Mouse (Mus musculus) urinary bladder, postnatal 36 days (tissue): Measurements from ENCODE around the gene Mfsd4a.

Source experiments
- DNase-seq, 2 experiments: peaks; one replicate each; pipeline ENCODE4 v3.0.0; 2022; ENCODE audit warnings: low spot score in 2 of 2, mixed read lengths in 1 of 2

Mfsd4a gene

DNA sequence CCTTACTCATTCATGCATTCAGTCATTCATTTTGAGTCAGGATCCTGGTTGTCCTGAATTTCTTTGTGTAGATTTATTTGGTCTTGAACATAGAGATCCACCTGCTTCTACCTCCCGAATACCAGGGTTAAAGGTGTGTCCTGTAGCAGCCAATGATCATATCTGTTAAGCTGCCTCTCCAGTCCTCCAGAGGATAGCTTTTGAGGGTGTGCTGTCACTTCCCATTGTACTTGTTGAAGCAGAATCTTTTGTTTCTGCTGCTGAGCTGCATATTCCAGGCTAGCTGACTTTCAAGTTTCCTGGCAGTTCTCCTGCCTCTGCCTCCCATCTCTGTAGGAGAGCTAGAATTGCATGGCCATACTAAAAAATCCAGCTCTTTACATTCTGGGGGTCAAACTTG, 51.2 kb downstream of the Mfsd4a start:
- no peak for DNase-seq

GRCm38 (mm10) chr1:132014800-132015199, 53.1 kb downstream of the Mfsd4a start:
- DNase-seq = no peak

DNA sequence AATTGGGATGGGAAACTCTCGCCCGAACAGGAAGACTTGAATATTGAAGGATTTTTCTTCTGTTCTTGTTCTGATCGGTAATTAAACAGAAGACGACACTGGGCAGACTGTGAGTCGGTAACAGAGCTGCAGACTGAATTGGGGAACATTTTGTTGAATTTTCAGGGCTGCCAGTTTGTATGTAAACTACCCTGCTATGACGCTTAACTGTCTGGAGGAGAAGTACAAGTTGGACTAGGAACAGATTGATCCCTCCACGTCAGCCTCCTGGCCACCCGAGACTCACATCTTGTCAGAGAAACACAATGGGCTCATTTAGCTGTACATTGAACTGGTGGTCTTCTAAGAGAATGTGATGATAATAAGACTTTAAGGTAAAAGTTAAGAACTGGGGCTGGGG, 55.0 kb downstream of the Mfsd4a start:
- no peak for DNase-seq

DNA sequence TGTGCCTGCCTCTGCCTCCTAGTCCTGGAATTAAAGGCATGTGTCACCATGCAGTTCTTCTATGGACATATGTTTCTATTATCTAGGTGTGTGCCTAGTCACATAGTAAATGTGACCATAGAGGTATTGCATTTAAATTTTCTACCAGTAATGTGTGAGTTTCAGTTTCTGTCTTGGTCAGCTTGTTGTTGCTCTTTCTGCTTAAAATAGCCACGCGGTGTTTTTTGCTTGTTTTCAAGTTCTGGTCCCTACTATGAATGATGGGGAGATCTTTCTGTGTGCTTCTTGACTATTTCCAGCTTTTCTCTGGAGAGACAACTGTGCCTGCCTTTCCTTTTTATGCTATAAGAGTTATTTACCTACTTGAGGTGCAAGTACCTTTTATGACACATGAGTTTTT, 56.1 kb downstream of the Mfsd4a start:
- DNase-seq = no peak

DNA sequence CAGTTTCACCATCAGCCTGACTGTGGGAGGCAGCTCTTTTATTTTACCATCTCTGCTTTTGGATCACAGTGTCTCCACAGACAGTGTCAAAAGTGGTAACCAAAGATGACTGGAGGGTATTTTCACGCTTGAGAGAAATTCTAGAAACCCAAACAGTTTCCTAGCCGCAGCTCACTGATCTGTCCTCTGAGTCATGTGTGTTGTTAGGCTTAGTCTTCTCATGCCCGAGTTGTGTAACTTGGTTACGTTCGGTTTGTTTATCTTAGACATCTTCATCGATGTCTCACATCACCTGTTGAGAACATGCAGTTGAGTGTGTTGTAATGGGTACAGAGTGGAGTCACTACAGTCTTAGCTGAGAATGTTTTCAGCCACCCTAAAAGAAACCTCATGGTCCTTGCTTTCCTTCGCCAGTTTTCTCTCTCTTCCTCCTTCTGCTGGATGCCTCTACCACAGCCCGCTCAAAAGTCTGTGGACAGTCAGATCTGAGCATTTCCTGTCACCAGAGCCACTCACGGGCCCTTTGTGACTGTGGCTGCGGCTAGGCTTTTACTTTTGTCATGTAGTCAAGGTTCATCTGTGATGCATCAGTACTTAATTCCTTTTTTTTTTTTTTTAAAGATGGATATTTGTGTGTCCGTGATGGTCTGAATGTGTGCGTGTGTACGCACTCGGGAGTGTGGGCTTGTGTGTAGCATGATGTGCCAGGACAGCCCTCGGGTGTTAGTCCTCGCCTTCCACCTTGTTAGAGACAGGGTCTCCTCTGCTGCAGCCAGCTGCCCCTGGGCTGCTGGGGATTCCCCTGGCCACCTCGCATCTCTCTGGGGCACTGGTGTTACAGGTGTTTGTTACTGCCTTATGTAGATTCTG, 57.0 kb downstream of the Mfsd4a start:
- DNase-seq = no peak

- no peak for DNase-seq
These were observed 58.8 kb downstream of the Mfsd4a start for GRCm38 (mm10) chr1:132008881-132009644.

DNA sequence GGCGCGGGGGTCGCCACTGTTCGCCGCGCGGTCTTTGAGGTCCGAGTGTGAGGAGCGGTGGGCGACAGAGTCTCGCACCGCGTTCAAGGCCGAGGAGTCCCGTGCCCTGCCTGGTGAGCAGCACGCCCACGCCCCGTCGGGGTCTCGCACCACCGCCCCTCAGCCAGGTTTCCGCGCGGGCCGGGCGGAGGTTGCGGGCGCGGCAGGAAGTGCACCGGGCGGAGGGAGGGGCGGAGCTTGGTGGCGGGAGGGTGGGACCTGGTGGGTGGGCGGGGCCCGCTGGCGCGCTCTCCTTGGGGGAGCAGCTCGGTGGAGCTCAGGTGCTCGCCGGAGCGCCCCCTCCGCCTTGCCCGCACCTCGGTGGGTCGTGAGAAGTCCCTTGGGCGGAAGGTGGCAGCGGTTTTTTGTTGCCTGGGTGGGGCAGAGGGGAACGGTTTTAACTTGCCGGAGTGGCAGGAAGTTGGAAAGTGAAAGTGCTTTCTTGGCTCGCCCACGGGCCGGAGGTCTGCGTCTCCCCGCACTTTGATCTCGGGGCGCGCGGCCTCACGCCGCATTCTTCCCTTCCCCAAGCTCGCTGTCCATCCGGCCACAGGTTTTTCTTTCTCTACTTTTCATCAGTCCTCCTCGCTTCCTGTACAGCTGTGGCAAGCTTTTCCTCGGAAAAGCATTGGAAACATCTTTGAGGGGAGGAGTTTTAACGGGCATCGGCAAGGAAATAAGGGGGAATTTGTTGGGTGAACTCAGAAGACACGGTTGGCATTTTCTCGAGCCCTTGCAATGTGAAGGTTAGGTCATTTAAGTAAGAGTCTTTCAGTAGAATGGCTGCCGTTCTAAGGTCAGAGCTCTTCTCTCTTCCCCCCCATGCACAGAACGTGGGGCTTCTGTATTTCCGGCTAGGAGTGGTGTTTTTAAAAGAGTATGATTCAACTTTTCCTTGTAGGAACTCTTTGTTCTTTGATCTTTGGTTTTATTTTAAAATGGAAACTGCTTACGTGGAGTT, 59.7 kb downstream of the Mfsd4a start:
- DNase-seq = peak; percentile 80 to 84

DNA sequence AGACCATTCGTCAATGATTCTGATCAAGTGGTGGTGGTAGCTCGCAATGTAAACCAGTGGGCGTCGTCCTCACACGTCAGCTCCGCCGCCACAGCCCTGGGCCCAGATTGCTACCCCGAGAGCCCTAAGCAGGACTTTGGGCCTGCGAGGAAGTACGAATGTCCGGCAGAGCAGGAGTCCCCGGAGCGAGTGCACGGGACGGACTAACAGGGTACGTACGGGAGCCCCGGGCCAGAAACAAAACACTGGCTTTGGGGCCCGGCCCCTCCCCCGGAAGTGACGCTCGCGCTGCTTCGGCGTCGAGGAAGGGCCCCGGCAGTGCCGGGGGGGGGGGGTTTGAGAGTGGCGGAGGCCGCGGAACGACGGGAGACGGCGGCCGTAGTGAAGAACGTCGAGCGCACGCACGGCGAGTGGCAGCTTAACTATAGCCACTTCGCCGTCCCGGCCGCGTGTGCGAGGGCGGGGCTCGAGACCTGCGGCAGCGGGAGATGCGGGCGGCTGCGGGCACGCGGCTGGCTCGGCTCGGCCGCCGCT, 60.5 kb downstream of the Mfsd4a start, which contains the start of gene Elk4:
Gene Elk4 (plus strand): TSS at position 326 of the 534 bp plus-strand sequence.
- peak; percentile 85 to 92 for DNase-seq

DNA sequence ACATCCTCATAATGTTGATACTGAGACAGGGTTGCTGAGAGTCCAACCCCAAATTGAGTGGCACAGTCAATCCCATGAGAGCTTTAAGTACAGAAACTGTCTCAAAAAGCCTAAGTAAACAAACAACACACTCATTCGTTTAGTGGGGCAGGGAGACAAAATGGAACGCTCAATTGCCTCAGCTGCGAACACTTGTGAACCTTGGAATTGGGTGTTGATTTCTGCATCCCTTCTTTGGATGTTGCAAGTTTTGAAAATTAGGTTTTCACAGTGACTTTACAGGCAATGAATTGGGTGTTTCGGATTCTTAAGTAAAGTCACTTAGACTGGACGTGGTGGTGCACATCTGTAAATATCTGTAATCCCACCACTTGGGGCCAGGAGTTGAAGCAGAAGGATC, 61.1 kb downstream of the Mfsd4a start:
- DNase-seq = no peak

DNA sequence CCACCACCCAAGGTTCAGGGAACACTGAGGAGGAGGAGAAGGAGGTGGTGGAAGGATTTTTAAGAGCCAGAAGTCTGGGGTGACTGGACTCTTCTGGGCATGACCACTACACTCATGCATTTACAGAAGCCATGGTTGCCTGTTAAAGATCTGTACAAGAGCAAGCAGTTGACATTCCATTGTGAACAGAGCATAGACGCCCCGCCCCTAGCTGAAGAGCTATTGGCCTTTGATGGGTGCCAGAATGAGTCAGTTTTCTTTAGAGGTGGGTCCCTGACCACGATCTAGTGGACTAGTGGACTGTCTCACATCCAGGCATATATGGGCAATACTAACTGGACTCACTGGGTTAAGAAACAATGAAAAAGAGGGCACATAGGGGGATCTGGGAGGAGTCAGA, 61.8 kb downstream of the Mfsd4a start:
- DNase-seq = no peak

GRCm38 (mm10) chr1:132005466-132005865, 62.4 kb downstream of the Mfsd4a start:
- no peak for DNase-seq

DNA sequence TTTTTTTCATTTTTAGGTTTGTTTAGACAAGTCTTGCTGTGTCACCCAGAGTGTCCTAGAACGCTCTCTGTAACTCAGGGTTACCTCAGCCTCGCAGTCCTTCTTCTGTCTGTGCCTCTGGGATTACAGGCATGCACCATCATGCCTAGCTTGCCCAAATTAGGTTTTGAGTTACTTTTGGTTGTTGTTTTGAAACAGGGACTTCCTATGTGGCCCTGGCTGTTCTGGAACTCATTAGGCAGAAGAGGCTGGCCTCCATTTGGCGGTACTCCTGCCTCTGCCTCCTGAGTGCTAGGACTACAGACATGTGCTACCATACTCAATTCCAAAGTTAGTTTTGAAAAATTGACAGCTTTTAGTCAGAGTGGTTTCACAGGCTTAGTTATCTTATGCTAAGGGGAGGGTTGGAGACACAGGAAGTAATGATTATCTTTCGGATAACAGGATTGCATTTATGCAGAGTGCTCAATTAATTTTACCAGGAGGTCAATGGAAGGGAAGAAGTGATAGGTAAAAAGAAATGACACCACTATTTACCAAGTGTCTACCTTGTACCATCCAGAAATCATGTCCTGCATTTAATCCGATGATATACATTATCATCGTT, 63.2 kb downstream of the Mfsd4a start:
- no peak for DNase-seq

DNA sequence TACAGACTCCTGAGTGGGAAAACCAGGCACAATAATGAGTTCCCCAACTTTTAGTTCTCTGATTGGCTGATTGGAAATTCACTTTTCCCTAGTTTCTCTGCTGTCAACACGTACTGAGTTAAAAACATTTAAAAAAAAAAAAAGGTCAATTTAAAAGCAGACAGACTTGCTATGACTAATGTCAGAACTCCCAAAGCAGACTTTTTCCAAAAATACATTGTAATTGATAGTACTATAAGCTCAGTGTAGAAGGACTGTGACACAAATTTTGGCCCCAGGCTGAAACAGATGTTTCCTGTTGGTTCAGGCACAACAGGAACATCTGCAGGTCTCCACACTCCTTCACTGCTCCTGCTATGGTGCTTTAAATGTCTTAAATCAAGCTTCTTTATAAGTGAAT, 64.0 kb downstream of the Mfsd4a start:
- DNase-seq = no peak

DNA sequence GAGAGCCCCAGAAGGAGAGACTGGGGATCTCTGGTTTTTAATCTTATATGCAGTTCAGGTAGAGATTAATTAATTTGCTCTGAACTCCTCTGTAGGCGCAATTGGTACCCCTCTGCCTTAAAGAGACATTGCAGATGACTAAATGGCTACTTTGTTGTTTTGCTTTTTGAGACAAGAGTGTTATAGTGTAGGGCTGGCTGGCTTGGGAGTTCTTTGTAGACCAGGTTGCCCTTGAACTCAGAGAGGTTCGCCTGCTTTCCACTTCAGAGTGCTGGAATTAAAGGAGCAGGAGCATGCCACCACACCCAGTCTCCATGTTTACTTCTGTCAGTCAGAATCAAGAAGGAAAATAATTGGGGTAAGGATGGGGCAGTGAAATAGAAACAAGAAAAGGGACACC, 64.8 kb downstream of the Mfsd4a start:
- DNase-seq = no peak

GRCm38 (mm10) chr1:132001880-132002330, 66.0 kb downstream of the Mfsd4a start:
- no peak for DNase-seq

- no peak for DNase-seq
These were observed 67.4 kb downstream of the Mfsd4a start for GRCm38 (mm10) chr1:132000506-132000905.

DNA sequence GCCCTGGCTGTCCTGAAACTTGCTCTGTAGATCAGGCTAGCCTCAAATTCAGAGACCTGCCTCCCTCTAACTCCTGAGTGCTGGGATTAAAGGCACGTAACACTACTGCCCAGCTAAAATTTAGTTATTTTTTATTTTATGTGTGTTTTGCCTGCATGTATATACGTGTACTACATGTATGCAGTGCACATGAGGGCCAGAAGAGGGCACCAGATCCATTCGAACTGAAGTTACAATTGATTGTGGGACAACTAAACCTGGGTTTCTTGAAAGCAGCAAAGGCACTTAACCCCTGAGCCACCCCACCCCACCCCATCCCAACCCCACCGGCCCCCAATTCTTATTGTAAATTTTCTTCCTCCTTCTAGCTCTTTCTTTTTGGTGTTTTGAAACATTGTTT, 72.8 kb downstream of the Mfsd4a start:
- DNase-seq = peak; percentile 42 to 67

GRCm38 (mm10) chr1:131993169-131994040, 74.5 kb downstream of the Mfsd4a start:
- DNase-seq = no peak

- no peak for DNase-seq
These were observed 75.3 kb downstream of the Mfsd4a start for GRCm38 (mm10) chr1:131992561-131993001.
